Mouse (Mus musculus) heart, postnatal 36 days (tissue): ENCODE data around the gene Farp2. TPM values are rescaled to one million over a fixed set of nuclear protein-coding genes. Genes with fewer than 3 reads are reported as not detected.
"Not testable (repeated sequence)": the region's sequence is repeated elsewhere in the genome, so short reads cannot be mapped to it uniquely, and the experiment has no call there.

ENCODE experiments used
- DNase-seq, 2 experiments: peaks; one replicate each; pipeline ENCODE4 v3.0.0; 2021 to 2022
- intact Hi-C: fragments of 180-260 bp; cut with DNase I; formaldehyde crosslinking; loops from one replicate; pipeline ENCODE4 v1.15.1; 2025
- total RNA-seq, 2 experiments: library from RNA; stranded (reverse); gene quantifications; 2 replicates each; pipeline ENCODE4 v1.2.3; 2021

Farp2 gene
- 10 to 100 TPM; 19.5 to 20.2 TPM for total RNA-seq

- intact Hi-C loops, result loop anchor here (5.0 to 10.0 kb wide), 4 partner anchors 121 to 293 kb away; partner anchors contain the start of genes Dtymk, Ing5, Pask and Ppp1r7
- peak; percentile 92 to 94 for DNase-seq
These were observed at the start of gene Farp2 for GRCm38 (mm10) chr1:93511585-93512350. Gene Farp2, plus strand, starts transcription at chr1:93512079.

GRCm38 (mm10) chr1:93465066-93465465 lies 46.8 kb upstream of the Farp2 start:
- intact Hi-C loops, result no loop called here

GRCm38 (mm10) chr1:93465746-93466145 lies 46.1 kb upstream of the Farp2 start:
- intact Hi-C loops, result no loop called here
- DNase-seq, result no peak

More at GRCm38 (mm10) chr1:93465066-93465465, 46.8 kb upstream of the Farp2 start:
- no peak for DNase-seq

GRCm38 (mm10) chr1:93468626-93469025 lies 43.3 kb upstream of the Farp2 start:
- DNase-seq, result no peak
- intact Hi-C loops, result no loop called here

- no peak for DNase-seq
- intact Hi-C loops, result no loop called here
These were observed 36.2 kb upstream of the Farp2 start for GRCm38 (mm10) chr1:93475694-93476093.

GRCm38 (mm10) chr1:93477758-93478585 lies 33.9 kb upstream of the Farp2 start:
- intact Hi-C loops, result loop anchor here (1.0 to 2.0 kb wide), 3 partner anchors 29 to 277 kb away; no protein-coding TSS in a partner anchor
- DNase-seq, result peak; percentile 96 to 99

GRCm38 (mm10) chr1:93478586-93479475 lies 33.0 kb upstream of the Farp2 start, which contains the start of gene Hdlbp:
Gene Hdlbp, minus strand, starts transcription at chr1:93478815.
- peak; percentile 99 for DNase-seq
- intact Hi-C loops, result loop anchor here (1.0 to 2.0 kb wide), 3 partner anchors 28 to 276 kb away; no protein-coding TSS in a partner anchor

- intact Hi-C loops, result loop anchor here (2.0 kb wide), 1 partner anchor 27 kb away; no protein-coding TSS in a partner anchor
- peak in 1 of 2 experiments; percentile 21 for DNase-seq
These were observed 32.3 kb upstream of the Farp2 start for GRCm38 (mm10) chr1:93479476-93480083.

GRCm38 (mm10) chr1:93486302-93486701 lies 25.6 kb upstream of the Farp2 start:
- DNase-seq, intact Hi-C loops: not testable (repeated sequence)

GRCm38 (mm10) chr1:93495312-93495711 lies 16.6 kb upstream of the Farp2 start:
- intact Hi-C loops, result no loop called here
- no peak for DNase-seq

- DNase-seq, result no peak
- intact Hi-C loops, result loop anchor here (2.0 to 5.0 kb wide), 4 partner anchors 28 to 335 kb away; partner anchors contain the start of genes Hdlbp and Mterf4
These were observed 4.8 kb upstream of the Farp2 start for GRCm38 (mm10) chr1:93506944-93507676.

GRCm38 (mm10) chr1:93508576-93508975 lies 3.3 kb upstream of the Farp2 start:
- not testable (repeated sequence) for DNase-seq
- intact Hi-C loops, result loop anchor here (5.0 kb wide), 1 partner anchor 336 kb away; no protein-coding TSS in a partner anchor

- DNase-seq, result no peak
- intact Hi-C loops, result loop anchor here (5.0 to 10.0 kb wide), 4 partner anchors 120 to 292 kb away; partner anchors contain the start of genes Dtymk, Ing5, Pask and Ppp1r7
These were observed 442 bp downstream of the Farp2 start for GRCm38 (mm10) chr1:93512351-93512690.

- intact Hi-C loops, result loop anchor here (5.0 to 10.0 kb wide), 4 partner anchors 119 to 292 kb away; partner anchors contain the start of genes Dtymk, Ing5, Pask and Ppp1r7
These were observed 1.3 kb downstream of the Farp2 start for GRCm38 (mm10) chr1:93513221-93513620.

GRCm38 (mm10) chr1:93521491-93521890 lies 9.6 kb downstream of the Farp2 start:
- intact Hi-C loops, result no loop called here
- no peak for DNase-seq

More at GRCm38 (mm10) chr1:93513221-93513620, 1.3 kb downstream of the Farp2 start:
- no peak for DNase-seq

- intact Hi-C loops, result no loop called here
- DNase-seq, result no peak
These were observed 10.4 kb downstream of the Farp2 start for GRCm38 (mm10) chr1:93522325-93522724.

GRCm38 (mm10) chr1:93529801-93530200 lies 17.9 kb downstream of the Farp2 start:
- intact Hi-C loops, result no loop called here
- no peak for DNase-seq

GRCm38 (mm10) chr1:93537227-93537626 lies 25.3 kb downstream of the Farp2 start:
- DNase-seq, result no peak
- intact Hi-C loops, result no loop called here

- DNase-seq, result no peak
- intact Hi-C loops, result no loop called here
These were observed 31.3 kb downstream of the Farp2 start for GRCm38 (mm10) chr1:93543196-93543595.
